ENCODE assay signal across 22 mouse cellular contexts in genomic region chr11:32560015-32560770, GRCm38 (mm10). TPM values are rescaled to one million over a fixed set of nuclear protein-coding genes. Genes with fewer than 3 reads are reported as not detected.
"Had no signal": no experiment of that assay in that cellular context is flagged by ENCODE, and none has a peak within 500 bp of the region (broad histone marks: within the 10 kb centered on the region; RNA-seq: fewer than 3 reads in every experiment).

No protein-coding gene starts in this region.

- H3K4me2 ChIP-seq: liver, embryonic 12.5 days; liver, embryonic 15.5 days; lung, embryonic 15.5 days; midbrain, embryonic 12.5 days; midbrain, embryonic 15.5 days; neural tube, embryonic 13.5 days had no signal

- H3K4me3 ChIP-seq: layer of hippocampus, adult 2 months; liver, embryonic 12.5 days; liver, embryonic 15.5 days; lung, embryonic 15.5 days; midbrain, embryonic 12.5 days; midbrain, embryonic 15.5 days; myocyte; neural tube, embryonic 13.5 days had no signal

- H3K9ac ChIP-seq: liver, embryonic 12.5 days; liver, embryonic 15.5 days; lung, embryonic 15.5 days; midbrain, embryonic 12.5 days; midbrain, embryonic 15.5 days; neural tube, embryonic 13.5 days had no signal

- H3K36me3 ChIP-seq: liver, embryonic 15.5 days; lung, embryonic 15.5 days; midbrain, embryonic 12.5 days; midbrain, embryonic 15.5 days; neural tube, embryonic 13.5 days had no signal

- H3K27me3 ChIP-seq: liver, embryonic 12.5 days; liver, embryonic 15.5 days; lung, embryonic 15.5 days; midbrain, embryonic 12.5 days; midbrain, embryonic 15.5 days; neural tube, embryonic 13.5 days had no signal

- H3K9me3 ChIP-seq: liver, embryonic 12.5 days; liver, embryonic 15.5 days; lung, embryonic 15.5 days; midbrain, embryonic 12.5 days; midbrain, embryonic 15.5 days; neural tube, embryonic 13.5 days had no signal

- H3K27ac ChIP-seq: kidney, postnatal 0 days; layer of hippocampus, adult 2 months; liver, embryonic 12.5 days; liver, embryonic 15.5 days; lung, embryonic 15.5 days; midbrain, embryonic 12.5 days; midbrain, embryonic 15.5 days; neural tube, embryonic 13.5 days; stomach, postnatal 0 days had no signal

- H3K4me1 ChIP-seq: midbrain, embryonic 12.5 days; midbrain, embryonic 15.5 days had no signal

- ATAC-seq: intestine, postnatal 0 days; liver, embryonic 12.5 days; midbrain, embryonic 15.5 days had no signal

- DNase-seq: kidney, adult 2 months; kidney, postnatal 25 days; layer of hippocampus, adult 9-11 months; lung, postnatal 10 days; retina, postnatal 1 day; right cerebral cortex, postnatal 25 days; thymus, adult 18-20 months; thymus, postnatal 36 days had no signal

RNA-seq across cellular contexts. Expression of gene Efcab9, which starts 28.3 kb away (rescaled TPM):
- polyA plus RNA-seq: kidney, adult 2 months; large intestine, adult 2 months; limb, embryonic 11.5 days; macrophage; midbrain, embryonic 15.5 days had no signal
